Mouse (Mus musculus) spleen, adult 12 weeks (tissue): ENCODE results near the gene Tpo.

Experiments used
- DNase-seq: peaks from one replicate; pipeline ENCODE4 v3.0.0; 2022; ENCODE audit warnings: low spot score

Gene Tpo

GRCm38 (mm10) chr12:30015501-30015900, 116.9 kb downstream of the Tpo start:
- no peak for DNase-seq

DNA sequence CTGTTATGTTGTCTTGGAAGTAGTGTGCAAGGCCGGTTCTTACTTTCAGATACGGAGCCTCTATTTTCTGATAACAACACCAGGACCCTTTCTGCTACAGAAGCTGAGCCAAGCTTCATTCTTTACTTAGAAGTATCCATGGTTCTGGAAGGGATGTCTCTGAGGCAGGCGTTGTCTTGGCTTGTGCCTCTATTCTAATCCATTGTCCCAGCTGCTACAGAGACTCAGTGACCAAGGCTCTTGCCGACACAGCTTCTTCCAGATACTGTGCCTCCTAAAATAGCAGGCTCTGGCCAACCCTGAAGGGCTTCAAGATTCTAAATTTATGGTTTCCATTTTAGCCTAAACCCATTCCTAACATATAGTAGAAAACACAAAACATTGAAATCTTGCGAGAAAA, 123.7 kb downstream of the Tpo start:
- no peak for DNase-seq

GRCm38 (mm10) chr12:30006586-30006985, 125.8 kb downstream of the Tpo start:
- DNase-seq: no peak
